Mouse (Mus musculus) left cerebral cortex, adult 8-10 months (tissue): ENCODE data around the gene Adprm. TPM values are rescaled to one million over a fixed set of nuclear protein-coding genes. Genes with fewer than 3 reads are reported as not detected.
A peak's percentile ranks its signal among the peaks of the same experiment; 100 is the strongest.
"Not testable (repeated sequence)": the region's sequence is repeated elsewhere in the genome, so short reads cannot be mapped to it uniquely, and the experiment has no call there.

Experiments used
- DNase-seq, 2 experiments: peaks; one replicate each; pipeline ENCODE4 v3.0.0; 2022; ENCODE audit warnings: low spot score in 2 of 2
- total RNA-seq, 4 experiments: library from RNA; stranded (reverse); gene quantifications; 2 replicates each; pipeline ENCODE4 v1.2.4; 2022

Adprm gene
- total RNA-seq, 4 experiments from 2014 or later: 24.6 to 30.2 (median 28.9) TPM

DNA sequence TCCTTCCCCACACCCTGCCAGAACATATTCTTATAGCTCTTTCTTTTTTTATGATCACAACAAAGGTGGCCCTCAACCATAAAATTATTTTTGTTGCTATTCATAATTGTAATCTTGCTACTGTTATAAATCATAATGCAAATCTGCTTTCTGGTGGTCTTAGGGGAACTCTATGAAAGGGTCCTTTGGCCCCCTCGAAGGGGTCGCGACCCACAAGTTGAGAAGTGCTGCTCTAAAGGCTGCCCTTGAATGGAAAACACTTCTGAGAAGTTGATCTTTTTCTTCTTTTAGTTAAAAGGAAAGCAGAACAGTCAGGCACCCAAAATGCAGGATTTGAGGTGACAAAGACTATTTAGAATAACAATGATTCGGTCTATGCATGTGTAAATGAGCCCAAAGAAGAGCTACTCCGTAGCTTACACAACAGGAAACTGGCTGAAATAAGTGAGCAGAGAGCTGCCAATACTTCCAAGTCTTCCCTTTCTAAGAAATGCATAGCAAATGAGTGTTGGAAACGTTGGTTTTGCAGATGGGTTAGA, 28.5 kb downstream of the Adprm start:
- no peak for DNase-seq

DNA sequence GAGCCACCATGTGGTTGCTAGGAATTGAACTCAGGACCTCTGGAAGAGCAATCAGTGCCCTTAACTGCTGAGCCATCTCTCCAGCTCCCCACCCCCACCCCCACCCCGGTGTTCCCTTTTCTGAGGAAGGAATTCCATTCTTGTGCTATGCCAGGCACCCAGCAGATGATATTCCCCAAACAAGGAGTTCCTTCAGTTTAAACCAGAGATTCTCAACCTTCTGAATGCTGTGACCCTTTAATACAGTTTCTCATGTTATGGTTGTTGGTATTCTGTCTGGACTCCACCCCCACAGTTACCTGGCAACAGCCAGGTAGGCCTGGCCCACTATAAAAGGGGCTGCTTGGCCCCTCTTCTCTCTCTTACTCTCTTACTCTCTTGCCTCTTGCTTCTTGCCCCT, 29.2 kb downstream of the Adprm start:
- DNase-seq: not testable (repeated sequence)

- no peak for DNase-seq
Measured at GRCm38 (mm10) chr11:67022354-67023115, 29.9 kb downstream of the Adprm start.

DNA sequence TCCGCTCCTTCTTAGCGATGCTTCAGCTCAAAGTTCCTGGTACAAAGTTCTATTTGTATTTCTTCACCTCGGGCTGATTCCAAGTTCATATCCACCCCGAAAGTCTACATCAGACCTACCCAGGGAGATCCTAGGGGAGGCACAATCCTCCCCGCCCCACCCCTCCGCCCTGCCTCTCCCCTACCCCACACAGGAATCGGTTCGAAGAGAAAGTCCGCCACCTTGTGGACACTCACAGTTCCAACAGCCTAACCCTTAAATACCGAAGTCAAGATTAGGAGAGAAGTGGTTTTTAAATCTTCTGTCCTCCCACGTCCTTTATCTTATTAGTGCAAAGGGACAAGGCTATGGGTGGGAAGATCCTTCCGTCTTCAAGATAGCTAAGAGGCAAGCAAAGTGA, 31.4 kb downstream of the Adprm start:
- DNase-seq: peak in 1 of 2 experiments; percentile 10

DNA sequence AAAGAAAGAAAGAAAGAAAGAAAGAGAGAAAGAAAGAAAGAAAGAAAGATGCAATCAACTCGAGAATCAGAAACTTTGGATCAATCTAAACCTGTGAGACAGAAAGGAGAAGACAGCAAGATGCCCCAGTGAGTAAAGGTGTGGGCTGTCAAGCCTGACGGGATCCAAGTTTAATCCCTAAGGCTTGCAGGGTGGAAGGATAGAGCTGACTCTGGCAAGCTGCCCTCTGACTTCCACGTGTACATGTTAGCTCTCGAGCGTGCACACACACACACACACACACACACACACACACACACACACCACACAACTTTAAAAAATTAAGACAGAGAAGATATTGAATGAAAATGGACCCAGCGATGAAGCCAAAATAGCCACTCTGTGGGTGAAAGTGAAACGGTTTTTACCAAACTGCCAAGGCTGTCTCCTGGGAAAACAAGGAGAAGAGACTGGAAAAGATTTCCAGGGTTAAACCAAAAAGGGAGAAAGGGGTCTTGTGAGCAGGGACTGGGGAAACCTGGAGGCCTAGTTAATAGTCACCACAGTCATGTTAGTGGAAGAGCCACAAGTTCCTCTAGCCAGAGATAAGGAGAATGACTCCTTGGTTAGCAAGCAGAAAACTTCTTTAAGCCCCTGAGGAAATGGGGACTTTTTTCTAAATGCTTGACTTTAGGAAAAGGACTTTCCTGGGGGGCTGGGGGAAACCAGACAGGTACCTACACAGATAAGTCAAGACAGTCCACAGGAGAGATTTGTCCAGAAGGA, 32.5 kb downstream of the Adprm start:
- DNase-seq: no peak

DNA sequence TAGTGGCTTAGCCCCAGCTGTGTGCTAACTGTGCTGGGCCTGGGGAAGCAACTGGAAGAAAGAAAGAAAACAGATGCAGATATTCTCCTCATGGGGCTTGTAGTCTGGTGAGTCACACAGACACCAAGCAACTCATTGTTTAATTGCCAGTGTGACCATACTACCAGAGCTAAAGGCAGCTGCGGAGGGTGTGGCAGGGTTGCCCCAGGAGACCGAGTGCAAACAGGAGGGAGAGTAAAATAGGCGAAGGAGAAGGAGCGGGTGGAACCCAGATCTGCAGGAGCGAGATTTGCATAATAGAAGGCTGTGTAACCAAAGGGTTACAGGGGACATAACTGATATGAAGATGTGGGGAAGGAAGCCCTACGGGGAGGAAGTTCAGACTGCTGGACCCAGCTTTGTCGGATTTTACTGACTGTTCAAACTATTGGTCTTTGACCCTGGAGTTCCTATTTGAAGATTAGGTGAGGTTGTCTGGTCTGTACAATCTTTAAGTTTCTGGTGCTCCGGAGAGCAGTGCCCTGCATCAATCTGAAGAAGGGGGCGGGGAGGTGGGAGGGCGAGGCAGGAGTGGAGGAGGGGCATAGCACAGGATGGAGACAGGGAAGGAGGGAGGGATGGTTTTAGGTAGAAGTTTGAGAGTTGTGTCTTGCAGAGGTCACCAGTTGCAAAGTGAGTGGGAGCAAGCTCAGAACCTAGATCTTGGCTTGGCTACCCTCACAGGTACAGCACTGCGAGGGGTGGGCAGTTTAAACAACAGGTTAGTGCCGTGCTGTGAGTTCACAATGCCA, 34.4 kb downstream of the Adprm start:
- no peak for DNase-seq

GRCm38 (mm10) chr11:67011635-67012034, 40.8 kb downstream of the Adprm start:
- no peak for DNase-seq

DNA sequence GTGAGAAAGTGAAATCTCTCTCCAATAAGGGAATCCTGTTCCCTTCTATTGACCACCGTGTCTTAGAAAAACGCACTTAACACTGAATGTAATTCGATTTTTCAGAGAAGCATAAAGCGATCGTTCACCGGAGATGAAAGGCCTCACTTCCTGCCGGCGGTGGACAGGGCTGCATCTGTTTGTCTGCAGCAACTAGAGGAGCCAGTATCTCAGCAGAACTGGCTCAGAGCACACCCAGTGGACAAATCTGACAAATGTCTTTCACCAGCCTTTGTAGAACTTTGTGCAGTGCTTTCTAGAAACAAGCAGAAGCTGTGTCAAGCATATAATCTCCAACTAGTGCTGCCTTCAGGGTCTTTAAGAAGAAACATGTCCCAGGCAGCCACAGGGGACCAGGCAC, 42.0 kb downstream of the Adprm start:
- DNase-seq: no peak

- no peak for DNase-seq
Measured at GRCm38 (mm10) chr11:67008528-67008927, 43.9 kb downstream of the Adprm start.

GRCm38 (mm10) chr11:67007961-67008360, 44.4 kb downstream of the Adprm start:
- DNase-seq: no peak

DNA sequence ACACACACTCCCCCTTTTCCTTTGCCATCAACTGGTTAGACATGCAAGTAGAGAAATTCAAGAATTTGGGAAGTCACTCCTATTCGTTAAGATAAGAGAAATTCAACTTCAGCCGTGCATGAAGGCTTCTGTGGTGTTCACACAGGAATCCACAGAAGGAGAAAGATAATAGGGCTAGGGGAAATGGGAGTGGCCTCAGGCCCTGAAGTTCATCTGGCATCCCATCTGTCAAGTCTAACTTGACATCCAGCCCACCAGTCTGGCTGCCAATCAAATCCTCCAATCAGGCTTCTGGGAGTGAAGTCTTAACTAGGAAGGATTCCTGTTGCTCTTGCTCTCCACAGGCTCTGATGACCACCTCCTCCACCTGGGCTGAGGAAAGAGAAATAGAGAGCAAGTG, 49.5 kb downstream of the Adprm start:
- no peak for DNase-seq

GRCm38 (mm10) chr11:67001717-67002116, 50.7 kb downstream of the Adprm start:
- no peak for DNase-seq

DNA sequence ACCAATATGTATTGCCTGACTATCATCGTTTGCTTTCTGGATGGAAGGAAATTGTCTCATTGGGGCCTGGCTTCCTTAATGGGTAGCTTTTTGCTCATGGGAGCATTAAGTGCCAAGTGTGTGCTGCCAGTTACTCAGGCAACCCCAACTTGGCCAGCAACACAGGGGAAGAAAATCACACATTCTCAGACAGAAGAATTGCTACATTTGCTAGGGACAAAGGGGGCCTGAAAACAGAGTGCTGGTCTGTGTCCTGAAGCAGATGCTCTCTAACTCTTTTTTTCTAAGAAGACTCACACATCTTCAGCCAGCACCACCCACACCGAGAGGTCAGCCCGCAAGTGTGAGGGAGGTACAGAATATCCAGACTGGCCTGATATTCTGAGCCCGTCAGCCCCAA, 51.7 kb downstream of the Adprm start:
- no peak for DNase-seq

- DNase-seq: no peak
Measured at GRCm38 (mm10) chr11:66998467-66999403, 53.7 kb downstream of the Adprm start.

GRCm38 (mm10) chr11:66996446-66996845, 55.9 kb downstream of the Adprm start:
- DNase-seq: no peak

DNA sequence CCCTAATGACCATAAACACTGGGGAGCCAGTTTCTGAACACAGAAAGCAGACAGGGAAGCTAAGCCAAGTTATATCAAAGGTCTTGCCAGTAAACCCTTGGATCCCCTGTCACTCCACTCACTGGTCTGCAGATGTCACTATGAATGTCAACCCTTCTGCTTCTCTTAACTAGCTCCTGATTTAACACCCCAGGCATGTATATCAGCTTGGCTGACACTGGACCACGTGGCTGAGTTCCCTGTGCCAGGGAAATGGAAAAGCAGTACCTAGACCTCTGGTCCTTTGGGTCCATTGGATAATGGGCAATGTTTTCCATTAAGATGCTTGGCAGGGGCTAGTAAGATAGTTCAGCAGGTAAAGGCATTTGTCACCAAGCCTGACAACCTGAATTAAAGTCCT, 58.7 kb downstream of the Adprm start:
- DNase-seq: no peak

DNA sequence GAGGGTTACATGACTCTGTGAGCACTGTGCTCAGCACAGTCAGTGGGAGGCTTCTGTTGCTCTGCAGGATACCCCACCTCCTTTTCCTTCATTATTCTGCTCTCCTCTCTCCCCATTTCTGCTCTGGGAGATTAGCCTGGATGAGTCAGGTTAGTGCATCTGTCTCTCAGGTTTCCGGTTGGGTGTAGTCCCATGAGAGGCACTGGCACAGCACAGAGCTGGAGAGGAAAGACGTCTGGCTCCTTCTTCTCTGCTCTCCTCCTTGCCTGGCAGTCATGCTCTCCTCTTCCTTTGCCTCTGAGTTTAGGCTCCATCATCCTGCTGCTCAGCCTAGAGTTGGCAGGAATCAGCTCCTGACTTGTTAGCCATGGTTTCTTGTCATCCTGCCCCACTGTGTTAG, 60.2 kb downstream of the Adprm start:
- DNase-seq: no peak
